Mouse (Mus musculus) left cerebral cortex, postnatal 4 days (tissue): ENCODE data around the gene Rab23. TPM values are rescaled to one million over a fixed set of nuclear protein-coding genes. Genes with fewer than 3 reads are reported as not detected.
"Not testable (repeated sequence)": the region's sequence is repeated elsewhere in the genome, so short reads cannot be mapped to it uniquely, and the experiment has no call there.

Experiments
- DNase-seq: peaks from one replicate; pipeline ENCODE4 v3.0.0-alpha.2; 2022
- intact Hi-C: fragments of 180-260 bp; cut with DNase I; formaldehyde crosslinking; loops from one replicate; pipeline ENCODE4 v1.15.1; 2025
- total RNA-seq, 2 experiments: library from RNA; stranded (reverse); gene quantifications; 2 replicates each; pipeline ENCODE4 v1.2.3; 2021

Rab23 gene
- total RNA-seq, 2 experiments from 2014 or later, result 33.9 to 34.2 TPM

DNA sequence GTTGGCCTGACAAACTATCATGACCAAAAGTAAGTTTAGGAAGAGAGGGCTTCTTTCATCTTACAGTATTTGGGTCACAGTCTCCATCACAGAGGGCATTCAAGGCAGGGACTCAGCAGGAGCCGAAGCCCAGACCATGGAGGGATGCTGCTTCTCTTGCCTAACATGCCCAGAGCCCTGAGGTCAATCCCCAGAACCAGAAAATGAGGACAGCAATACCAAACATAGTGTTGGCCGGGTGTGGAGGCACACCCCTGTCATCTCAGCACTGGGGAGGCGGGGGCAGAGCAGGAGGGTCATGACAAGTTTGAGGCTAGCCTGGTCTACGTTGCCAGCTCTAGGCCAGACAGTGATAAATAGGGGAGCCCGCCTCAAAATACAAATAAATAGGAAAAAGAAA is 5.4 kb downstream of the Rab23 start:
- intact Hi-C loops, result no loop called here
- no peak for DNase-seq

DNA sequence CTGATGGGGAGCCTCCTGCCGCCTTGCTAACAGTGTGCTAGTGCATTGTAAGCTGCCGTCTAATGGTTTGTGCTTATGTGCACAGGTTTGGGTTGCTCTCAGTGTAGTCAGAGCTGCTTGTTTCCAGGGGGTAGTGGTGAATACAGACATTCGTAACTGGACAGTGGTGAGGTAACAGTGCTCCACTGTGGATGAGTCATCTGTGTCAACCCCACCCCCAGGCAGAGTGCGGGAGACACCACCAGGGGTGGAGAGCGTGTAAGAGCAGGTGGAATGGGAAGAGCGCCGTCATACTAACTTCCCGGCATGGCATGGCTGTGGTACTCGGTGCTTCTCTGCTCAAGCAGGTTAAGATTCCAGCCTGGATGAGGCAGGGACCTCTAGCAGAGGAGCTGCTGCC is 13.4 kb downstream of the Rab23 start:
- no peak for DNase-seq
- intact Hi-C loops, result no loop called here

DNA sequence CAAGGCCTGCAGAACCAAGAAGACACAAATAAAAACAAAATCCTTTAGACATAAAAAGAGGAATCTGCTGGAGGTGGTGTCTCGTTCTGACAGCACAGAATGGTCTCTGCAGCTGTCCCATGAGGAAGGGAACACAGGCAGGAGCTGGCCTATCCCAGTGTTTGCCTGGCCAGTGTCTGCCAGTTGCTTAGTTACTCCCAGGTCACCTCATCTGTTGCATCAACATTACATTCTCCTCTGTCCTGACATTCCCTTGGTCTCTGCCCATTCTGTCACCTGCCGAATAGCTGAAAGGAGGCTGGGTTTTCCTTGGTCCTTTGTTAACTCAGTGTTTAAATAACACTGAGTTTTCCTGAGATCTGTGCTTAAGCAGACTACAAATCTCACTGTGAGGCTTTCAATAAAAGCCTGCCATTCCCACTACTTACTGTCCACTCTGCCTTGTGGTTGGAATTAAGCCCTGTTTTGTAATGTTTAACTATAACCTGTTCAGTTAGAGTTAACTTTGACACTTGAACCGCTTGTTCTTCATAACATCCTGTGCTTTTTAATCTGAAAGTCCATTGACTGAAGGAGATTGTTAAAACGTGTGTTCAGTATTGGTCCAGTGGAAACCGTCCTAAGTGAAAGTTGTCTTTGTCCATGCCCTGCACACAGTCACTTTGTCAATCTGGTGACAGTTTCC is 14.5 kb downstream of the Rab23 start:
- DNase-seq, result no peak
- intact Hi-C loops, result no loop called here

DNA sequence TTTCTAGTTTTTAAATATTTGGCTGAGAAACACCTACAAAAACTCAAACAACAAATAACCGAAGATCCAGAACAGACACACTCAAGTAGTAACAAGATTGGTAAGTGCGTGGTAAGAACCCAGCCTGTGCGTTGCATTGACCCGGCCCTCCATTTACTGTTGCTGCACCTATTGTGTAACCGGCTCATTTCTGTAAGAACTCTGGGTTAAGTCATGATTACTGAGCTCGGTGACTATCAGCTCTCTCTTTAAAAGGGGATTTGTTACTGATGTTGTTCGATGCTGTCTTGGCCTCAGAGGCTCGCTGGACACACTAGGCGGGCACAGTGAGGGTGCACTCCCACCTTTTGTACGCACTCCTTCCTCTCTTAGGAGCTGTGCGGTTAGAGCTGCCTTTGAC is 18.6 kb downstream of the Rab23 start:
- intact Hi-C loops, result loop anchor here (5.0 kb wide), 1 partner anchor 66 kb away; no protein-coding TSS in a partner anchor
- no peak for DNase-seq

DNA sequence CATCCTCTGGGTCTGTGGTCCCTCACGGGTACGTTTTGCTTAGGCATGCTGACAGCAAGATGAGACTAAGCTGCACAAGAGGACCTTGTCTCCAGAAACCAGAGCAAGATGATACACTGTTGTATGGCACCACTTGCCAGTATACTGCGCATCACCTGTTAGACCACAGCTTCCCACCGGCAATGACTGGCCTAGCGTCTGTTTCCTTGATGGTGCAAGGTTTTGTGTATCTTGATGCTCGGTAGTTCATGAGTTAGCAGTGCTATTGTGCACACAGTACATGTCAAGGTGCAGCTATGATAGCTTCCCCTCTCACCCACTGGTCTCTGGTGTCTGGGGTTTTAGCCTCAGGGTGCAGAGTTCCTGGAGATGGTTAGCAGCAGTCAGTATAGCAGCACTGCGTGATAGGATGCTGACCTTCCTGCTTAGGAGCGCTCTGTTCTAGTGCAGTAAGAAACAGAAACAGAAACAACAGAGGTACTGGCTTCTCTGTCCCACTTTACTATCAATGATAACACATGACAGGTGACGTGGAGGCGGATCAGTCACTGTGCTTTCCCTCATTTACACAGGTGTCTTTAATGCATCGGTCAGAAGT is 19.1 kb downstream of the Rab23 start:
- intact Hi-C loops, result loop anchor here (5.0 kb wide), 1 partner anchor 66 kb away; no protein-coding TSS in a partner anchor
- no peak for DNase-seq

DNA sequence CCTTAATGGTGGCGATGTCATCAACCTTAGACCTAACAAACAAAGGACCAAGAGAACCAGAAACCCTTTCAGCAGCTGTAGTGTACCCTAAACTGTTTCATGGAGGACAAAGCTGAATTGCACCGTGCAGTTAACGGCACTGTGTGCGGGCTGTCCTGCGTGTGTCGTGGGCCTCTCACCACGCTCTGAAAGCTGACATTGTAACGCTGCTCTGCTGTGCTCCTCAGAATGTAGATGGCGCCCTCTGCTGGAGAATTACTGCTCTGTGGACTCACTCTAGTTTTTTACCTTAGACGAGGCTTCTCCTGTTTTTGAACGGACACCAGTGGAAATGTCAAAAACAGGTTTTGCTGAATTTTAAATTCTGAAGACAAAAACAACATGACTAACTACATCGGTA is 19.6 kb downstream of the Rab23 start:
- intact Hi-C loops, result loop anchor here (5.0 kb wide), 1 partner anchor 67 kb away; no protein-coding TSS in a partner anchor
- DNase-seq, result peak; percentile 86

DNA sequence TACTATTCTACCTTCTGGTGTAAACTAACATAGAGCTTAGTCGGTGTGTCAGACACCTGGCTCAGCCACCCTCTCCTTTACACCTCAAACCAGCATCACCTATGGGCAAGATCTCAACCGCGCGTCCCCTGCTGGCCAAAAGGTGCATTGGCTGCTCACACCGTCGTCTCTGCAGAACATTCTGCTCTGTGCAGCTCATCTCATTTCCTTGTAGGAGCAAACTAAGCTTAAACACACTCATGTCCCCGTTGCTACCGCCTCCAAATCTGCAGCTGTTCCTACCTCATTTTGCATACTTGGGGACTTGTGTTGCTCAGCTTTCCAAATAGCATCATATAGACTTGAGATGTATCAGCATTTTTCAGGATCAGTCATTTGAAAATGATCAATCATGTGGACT is 23.2 kb downstream of the Rab23 start:
- peak; percentile 32 for DNase-seq
- intact Hi-C loops, result no loop called here

DNA sequence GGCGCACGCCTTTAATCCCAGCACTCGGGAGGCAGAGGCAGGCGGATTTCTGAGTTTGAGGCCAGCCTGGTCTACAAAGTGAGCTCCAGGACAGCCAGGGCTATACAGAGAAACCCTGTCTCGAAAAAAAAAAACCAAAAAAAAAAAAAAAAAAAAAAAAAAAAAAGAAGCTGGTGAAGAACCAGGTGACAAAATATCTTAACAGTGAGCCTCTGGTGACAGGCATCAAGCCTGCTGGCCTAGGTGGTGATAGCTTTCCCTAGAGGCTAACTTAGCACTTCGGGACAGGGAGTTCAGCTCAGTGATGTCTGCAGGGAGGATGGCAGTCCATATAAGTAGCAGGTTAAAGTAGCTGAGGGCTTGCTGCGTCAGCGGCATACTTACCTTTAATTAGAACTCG is 25.1 kb downstream of the Rab23 start:
- DNase-seq, intact Hi-C loops: not testable (repeated sequence)

DNA sequence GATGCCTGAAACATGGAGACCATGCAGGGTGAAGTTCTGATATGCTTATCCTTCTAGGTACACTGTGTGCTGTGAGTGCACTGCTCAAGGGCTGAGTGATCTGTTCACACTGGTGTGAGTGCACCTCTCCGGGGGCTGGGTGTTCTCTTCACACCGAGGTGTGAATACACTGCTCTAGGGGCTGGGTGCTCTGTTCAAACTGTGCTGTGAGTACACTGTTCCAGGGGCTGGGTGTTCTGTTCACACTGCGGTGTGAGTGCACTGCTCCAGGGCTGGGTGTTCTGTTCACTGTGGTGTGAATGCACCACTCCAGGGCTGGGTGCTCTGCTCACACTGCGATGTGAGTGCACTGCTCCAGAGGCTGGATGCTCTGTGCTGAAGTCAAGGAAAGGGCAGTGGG is 26.2 kb downstream of the Rab23 start:
- intact Hi-C loops, result no loop called here
- DNase-seq, result no peak

DNA sequence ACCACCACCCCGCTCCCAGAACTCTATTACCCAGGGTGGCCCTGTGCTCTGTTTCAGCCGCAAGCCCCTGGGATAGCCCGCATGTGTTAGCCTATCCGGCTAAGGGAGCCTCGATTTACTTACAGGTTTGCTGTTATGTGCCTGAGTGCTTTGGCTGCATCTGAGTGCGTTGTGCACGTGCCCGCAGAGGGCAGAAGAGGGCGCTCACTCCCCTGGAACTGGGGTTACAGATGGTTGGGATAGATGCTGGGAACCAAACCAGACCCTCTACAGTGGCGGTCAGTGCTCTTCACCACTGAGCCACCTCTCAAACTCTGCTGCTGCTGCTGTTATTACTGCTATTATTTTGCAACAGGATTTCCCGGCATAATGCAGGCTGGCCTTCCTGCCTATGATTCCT is 29.4 kb downstream of the Rab23 start:
- no peak for DNase-seq
- intact Hi-C loops, result no loop called here

DNA sequence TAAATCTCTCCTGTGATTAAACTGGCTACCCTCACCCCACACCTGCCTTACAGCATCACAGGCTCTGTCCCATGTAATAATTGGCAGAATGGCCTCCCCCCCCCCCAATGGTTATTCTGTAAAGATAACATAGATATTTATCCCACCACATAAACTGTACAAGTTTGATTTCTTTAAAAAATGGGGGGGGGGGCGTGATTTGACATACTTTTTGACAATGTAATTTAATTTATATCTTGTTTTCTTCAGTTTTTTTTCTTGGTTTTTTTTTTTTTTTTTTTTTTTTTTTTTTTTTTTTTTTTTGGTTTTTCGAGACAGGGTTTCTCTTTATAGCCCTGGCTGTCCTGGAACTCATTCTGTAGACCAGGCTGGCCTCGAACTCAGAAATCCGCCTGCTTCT is 30.0 kb downstream of the Rab23 start:
- DNase-seq, result not testable (repeated sequence)
- intact Hi-C loops, result loop anchor here (10.0 kb wide), 1 partner anchor 215 kb away; no protein-coding TSS in a partner anchor

DNA sequence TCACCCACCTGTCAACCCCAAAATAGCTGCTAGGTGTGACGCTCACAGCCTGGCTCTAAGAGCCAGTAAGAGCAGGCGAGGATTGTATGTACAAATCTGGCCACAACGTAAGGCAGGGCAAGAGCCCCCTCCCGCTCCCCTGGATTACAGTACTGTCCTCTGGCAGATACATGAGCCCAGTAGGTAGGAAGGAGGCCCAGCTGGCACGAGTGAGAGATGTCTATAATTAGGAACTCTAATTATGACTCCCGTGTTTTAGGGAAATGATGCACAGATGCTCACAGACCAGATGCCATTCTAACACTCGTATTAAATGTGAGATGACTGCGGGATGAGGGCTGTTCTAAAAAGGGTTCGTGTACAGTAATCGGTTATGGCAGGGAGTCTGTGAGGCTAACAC is 31.6 kb downstream of the Rab23 start:
- peak; percentile 66 for DNase-seq
- intact Hi-C loops, result loop anchor here (10.0 kb wide), 1 partner anchor 214 kb away; no protein-coding TSS in a partner anchor

DNA sequence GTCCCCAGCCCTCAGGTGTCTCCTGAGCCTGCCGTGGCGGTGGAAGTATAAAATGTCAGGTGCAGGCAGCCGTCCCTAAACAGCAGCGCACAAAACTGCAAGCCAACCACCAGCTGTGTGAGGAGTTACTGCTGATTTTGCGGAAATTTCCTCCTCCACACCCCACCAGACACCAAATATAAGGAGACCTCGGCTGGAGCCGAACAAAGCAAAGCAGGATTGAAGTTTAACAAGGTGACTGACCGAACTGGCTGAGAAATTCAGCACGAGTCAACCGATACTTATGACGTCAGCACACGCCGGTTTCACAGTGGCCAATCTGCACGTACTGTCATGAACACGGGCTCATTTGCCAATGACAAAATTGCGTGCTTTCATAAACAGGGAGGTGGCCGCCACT is 34.4 kb downstream of the Rab23 start:
- intact Hi-C loops, result loop anchor here (10.0 kb wide), 1 partner anchor 211 kb away; no protein-coding TSS in a partner anchor
- no peak for DNase-seq

DNA sequence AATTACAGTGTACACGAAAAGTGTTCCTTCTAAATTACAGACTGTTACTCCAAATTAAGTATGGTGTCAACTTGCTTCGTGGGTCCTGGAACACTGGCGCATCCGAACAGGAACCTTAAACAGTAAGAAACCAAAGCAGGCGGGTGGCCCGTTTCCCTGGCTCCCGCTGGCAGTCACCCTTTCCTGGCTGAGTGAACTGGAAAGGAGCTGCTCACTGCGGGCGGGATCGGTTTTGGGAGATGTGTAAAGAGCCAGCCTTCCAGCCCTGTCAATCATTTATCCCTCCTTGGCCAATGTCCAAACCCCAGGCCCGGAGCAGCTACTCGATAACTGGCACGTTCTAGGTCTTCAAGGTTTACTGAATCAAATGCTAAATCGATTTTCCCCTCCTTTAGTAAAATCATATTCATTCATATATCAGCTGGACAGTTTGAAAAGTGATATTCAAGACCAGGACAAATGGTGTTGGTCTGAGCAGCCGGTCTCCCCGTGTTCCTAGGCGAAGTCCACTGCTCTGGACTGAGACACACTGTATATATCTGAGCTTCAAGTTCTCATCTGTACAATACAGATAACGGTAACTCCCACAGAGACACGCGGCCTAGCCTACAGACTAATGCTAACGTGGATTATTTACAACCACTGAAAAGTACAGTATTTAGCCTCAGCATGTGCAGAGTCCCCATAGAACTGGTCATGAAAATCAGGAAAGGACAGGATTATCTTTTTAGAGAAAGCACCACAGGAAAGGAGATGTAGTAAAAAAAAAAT is 35.5 kb downstream of the Rab23 start:
- peak; percentile 29 for DNase-seq
- intact Hi-C loops, result loop anchor here (10.0 kb wide), 1 partner anchor 210 kb away; no protein-coding TSS in a partner anchor

DNA sequence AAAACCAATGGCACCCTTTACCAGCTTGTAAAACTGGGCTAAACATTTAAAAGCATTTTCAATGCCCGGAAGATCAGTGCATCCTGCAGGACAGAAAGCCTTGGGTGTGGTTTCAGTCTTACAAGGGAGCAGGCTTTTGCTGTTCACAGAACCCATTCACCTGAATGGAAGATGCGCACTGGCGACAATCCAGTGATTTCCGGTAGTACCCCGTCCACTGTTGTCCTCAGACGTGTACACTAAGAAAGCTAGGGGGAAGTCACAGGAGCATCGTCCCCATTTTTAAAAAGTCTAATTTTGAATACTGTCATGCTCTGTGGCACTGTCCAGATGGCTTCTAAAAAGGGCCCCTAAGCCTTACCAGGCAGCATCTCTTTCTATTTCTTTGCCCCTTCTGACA is 36.1 kb downstream of the Rab23 start:
- intact Hi-C loops, result loop anchor here (10.0 kb wide), 1 partner anchor 209 kb away; no protein-coding TSS in a partner anchor
- DNase-seq, result no peak

DNA sequence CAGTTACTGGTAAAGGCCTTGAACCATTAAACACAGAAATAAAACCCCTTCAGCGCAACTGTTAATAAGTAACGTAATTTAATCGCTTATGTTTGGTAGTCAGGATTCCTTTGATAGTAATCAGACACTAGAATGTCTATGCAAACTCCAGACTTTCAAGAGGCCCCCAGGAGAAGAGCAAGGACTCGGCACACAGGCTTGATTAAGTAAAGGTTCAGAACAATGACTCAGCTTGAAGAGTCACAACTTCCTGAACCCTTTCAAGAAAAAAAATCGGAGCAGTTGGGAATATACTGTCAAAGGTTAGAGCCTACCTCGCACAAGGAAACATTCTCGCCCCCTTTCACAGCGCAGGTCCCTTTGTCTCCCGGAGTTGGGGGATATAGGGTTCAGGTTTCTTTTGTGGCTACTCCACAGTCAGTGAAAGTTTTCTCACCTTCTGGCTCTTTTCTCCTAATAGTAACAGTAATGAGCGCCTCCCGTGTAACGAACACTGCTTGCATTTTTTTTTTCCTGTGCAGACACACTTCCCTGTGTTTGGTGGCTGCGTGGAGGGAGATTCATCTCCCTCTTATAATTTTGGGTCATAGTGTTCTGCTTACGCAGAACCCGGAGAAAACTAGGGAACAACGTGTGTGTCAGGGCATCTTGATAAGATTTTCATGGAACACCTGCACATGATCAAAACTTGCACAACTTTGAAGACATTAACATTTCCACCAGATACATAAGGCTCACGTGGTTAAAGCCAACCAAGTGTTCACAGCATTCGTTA is 36.8 kb downstream of the Rab23 start:
- intact Hi-C loops, result loop anchor here (10.0 kb wide), 1 partner anchor 208 kb away; no protein-coding TSS in a partner anchor
- DNase-seq, result no peak

DNA sequence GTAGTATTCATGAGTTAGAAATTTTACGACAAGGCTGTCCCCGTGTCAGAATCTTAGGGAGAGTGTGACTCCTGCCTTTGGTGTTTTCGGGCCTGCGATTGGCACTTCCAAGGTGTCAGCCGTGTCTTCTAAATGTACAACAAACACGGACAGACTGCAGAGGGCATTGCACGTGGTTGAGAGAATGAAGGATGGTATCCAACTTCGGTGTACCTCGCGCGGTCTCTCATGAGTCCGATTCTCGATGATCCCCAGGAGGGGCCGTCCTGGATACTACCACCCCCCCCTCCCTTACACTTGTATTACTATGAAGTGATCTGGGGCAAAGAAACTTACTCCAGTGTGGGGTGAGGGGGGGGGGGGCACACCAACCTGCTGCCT is 37.3 kb downstream of the Rab23 start:
- DNase-seq, result peak; percentile 13
- intact Hi-C loops, result loop anchor here (10.0 kb wide), 1 partner anchor 208 kb away; no protein-coding TSS in a partner anchor

DNA sequence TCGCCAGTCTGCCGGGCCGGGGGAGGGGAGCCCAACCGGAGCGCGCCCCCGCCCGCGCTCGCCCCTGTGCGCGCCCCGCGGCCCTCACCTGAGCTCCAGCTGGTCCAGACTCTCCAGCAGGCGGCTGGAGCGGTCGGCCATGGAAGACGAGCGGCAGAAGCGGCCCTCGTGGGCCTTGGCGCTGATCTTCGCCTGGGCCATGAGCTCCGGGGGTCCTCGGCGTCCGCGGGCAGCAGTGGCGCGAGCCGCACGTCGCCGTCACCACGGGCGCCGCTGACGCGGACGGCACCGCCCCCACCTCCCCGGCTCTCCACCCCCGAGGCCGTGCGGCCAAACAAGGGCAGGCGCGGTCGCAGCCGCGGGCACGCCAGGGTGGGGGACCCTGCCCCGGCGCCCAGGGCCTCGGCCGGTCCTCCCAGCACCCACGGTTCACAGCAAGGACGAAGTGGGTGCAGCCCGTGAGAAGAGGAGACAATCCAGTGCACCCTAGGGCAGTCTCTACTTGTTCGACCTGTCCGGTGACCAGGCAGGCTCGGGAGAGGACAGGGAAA is 37.9 kb downstream of the Rab23 start, which contains the start of gene Bag2:
TSS of gene Bag2 (minus strand) at position 305 of the 551 bp plus-strand sequence.
- intact Hi-C loops, result loop anchor here (10.0 kb wide), 1 partner anchor 207 kb away; no protein-coding TSS in a partner anchor

DNA sequence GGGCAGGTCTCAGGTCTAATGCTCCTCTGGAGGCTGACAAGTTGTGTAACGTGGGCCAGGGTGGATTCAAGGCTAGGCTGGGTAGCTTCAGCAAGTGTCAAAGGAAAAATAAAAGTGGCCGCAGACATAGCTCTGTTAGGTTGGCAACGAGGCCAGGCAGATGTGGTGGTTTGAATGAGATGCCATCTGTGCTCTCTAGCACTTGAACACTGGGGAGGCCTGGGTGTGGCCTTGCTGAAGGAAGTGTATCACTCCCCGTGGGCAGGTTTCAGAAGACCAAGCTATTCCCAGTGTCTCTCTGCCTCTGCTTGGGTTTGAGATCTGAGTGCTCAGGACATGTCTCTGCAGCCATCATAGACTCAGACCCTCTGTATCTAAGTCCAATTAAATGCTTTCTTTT is 38.8 kb downstream of the Rab23 start:
- intact Hi-C loops, result loop anchor here (10.0 kb wide), 1 partner anchor 206 kb away; no protein-coding TSS in a partner anchor
- no peak for DNase-seq

More for the DNA sequence above, 37.9 kb downstream of the Rab23 start, which contains the start of gene Bag2:
- DNase-seq, result peak; percentile 54

DNA sequence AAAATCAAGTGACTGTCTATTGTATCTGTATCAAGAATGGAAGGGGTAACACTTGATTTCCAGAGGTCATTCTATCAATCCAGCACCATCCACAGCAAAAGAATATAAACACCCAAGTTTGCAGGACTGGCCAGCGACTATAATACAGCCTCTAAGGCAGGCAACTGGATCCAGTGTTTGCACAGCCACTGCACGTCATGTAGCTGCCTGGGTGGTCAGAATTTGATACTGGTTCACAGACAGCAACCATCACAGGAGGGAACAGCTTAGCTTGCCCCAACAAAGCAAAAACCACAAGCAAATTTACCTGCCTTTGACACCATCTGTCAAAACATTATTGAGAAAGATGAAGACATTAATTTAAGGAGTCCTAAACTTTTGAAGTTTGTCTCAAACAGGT is 44.1 kb downstream of the Rab23 start:
- DNase-seq, result no peak
- intact Hi-C loops, result no loop called here
